Mouse (Mus musculus): ENCODE results near the gene Gan. TPM values are rescaled to one million over a fixed set of nuclear protein-coding genes. Genes with fewer than 3 reads are reported as not detected.
A peak's percentile ranks its signal among the peaks of the same experiment; 100 is the strongest.

Gan gene
- polyA plus RNA-seq, 1 experiment from 2014 or later, result 3.5 TPM

- H3K4me2 ChIP-seq (replicated peaks), result peak overlapping the region; percentile 90
- peak overlapping the region; percentile 79 for H3K9ac ChIP-seq (replicated peaks)
- WGBS, result 44% methylated on average over 11 of the region's 11 CpGs
- H3K9me3 ChIP-seq, result no peaks in the 10 kb centered on the region
- H3K4me3 ChIP-seq, result peak overlapping the region; percentile 73
- H3K4me1 ChIP-seq, result peaks cover 46% of the 10 kb centered on the region
- H3K27me3 ChIP-seq, result no peaks in the 10 kb centered on the region
- H3K27ac ChIP-seq (replicated peaks), result peak overlapping the region; percentile 91
- no peak for ATAC-seq (replicated peaks)
- H3K36me3 ChIP-seq, result no peaks in the 10 kb centered on the region
Measured at GRCm38 (mm10) chr8:117259431-117260001, 101.6 kb downstream of the Gan start.

- H3K9me3 ChIP-seq, result no peaks in the 10 kb centered on the region
- H3K27me3 ChIP-seq, result no peaks in the 10 kb centered on the region
- WGBS, result 10% methylated on average over 14 of the region's 14 CpGs
- peak overlapping the region; percentile 91 for H3K27ac ChIP-seq (replicated peaks)
- H3K36me3 ChIP-seq, result no peaks in the 10 kb centered on the region
- no peak for ATAC-seq (replicated peaks)
- H3K4me2 ChIP-seq (replicated peaks), result peak overlapping the region; percentile 90
- peak overlapping the region; percentile 73 for H3K4me3 ChIP-seq
- peak overlapping the region; percentile 79 for H3K9ac ChIP-seq (replicated peaks)
- H3K4me1 ChIP-seq, result peaks cover 46% of the 10 kb centered on the region
Measured at GRCm38 (mm10) chr8:117260234-117260929, 102.4 kb downstream of the Gan start.

GRCm38 (mm10) chr8:117260930-117261475, 103.1 kb downstream of the Gan start:
- Histone ChIP-seq H3K36me3 (no peaks in the 10 kb centered on the region), H3K4me2 (replicated peaks) (peak overlapping the region; percentile 90), H3K9ac (replicated peaks) (peak overlapping the region; percentile 79), H3K4me3 (peak overlapping the region; percentile 73), H3K9me3 (no peaks in the 10 kb centered on the region), H3K27ac (replicated peaks) (peak overlapping the region; percentile 91), H3K27me3 (no peaks in the 10 kb centered on the region), H3K4me1 (peaks cover 46% of the 10 kb centered on the region)
- no peak for ATAC-seq (replicated peaks)
- 20% methylated on average over 14 of the region's 14 CpGs for WGBS

- no peaks in the 10 kb centered on the region for H3K27me3 ChIP-seq
- WGBS, result 20% methylated on average over 9 of the region's 9 CpGs
- no peaks in the 10 kb centered on the region for H3K9me3 ChIP-seq
- peaks cover 49% of the 10 kb centered on the region for H3K4me1 ChIP-seq
- peak overlapping the region; percentile 73 for H3K4me3 ChIP-seq
- H3K36me3 ChIP-seq, result no peaks in the 10 kb centered on the region
- peak overlapping the region; percentile 90 for H3K4me2 ChIP-seq (replicated peaks)
- ATAC-seq (replicated peaks), result no peak
- H3K9ac ChIP-seq (replicated peaks), result peak overlapping the region; percentile 79; the same call in 1 of the 2 replicates
- 0 out of 2 replicates have a peak overlapping the region, but pooled peaks have one; percentile 91 for H3K27ac ChIP-seq (replicated peaks)
Measured at GRCm38 (mm10) chr8:117261702-117262101, 103.8 kb downstream of the Gan start.

GRCm38 (mm10) chr8:117262685-117263084, 104.8 kb downstream of the Gan start:
- no peak for ATAC-seq (replicated peaks)
- Histone ChIP-seq H3K4me3 (no peak overlapping the region), H3K4me1 (peaks cover 52% of the 10 kb centered on the region), H3K9me3 (no peaks in the 10 kb centered on the region), H3K27me3 (no peaks in the 10 kb centered on the region), H3K27ac (replicated peaks) (no peak overlapping the region), H3K4me2 (replicated peaks) (no peak overlapping the region), H3K36me3 (no peaks in the 10 kb centered on the region), H3K9ac (replicated peaks) (no peak overlapping the region)
- WGBS, result 57% methylated on average over 8 of the region's 8 CpGs

- H3K27ac ChIP-seq (replicated peaks), result no peak overlapping the region
- peaks cover 53% of the 10 kb centered on the region for H3K4me1 ChIP-seq
Measured at GRCm38 (mm10) chr8:117263442-117263841, 105.5 kb downstream of the Gan start.

GRCm38 (mm10) chr8:117265079-117265478, 107.1 kb downstream of the Gan start:
- H3K9ac ChIP-seq (replicated peaks), result no peak overlapping the region
- H3K4me2 ChIP-seq (replicated peaks), result no peak overlapping the region
- no peak overlapping the region for H3K4me3 ChIP-seq
- no peak overlapping the region for H3K27ac ChIP-seq (replicated peaks)
- H3K9me3 ChIP-seq, result no peaks in the 10 kb centered on the region
- 92% methylated on average over 5 of the region's 5 CpGs for WGBS
- no peaks in the 10 kb centered on the region for H3K27me3 ChIP-seq
- no peak for ATAC-seq (replicated peaks)
- no peaks in the 10 kb centered on the region for H3K36me3 ChIP-seq
- H3K4me1 ChIP-seq, result peaks cover 37% of the 10 kb centered on the region

More at GRCm38 (mm10) chr8:117263442-117263841, 105.5 kb downstream of the Gan start:
- Histone ChIP-seq H3K4me3 (no peak overlapping the region), H3K9ac (replicated peaks) (no peak overlapping the region), H3K36me3 (no peaks in the 10 kb centered on the region), H3K9me3 (no peaks in the 10 kb centered on the region), H3K27me3 (no peaks in the 10 kb centered on the region), H3K4me2 (replicated peaks) (no peak overlapping the region)
- ATAC-seq (replicated peaks), result no peak
- 59% methylated on average over 6 of the region's 6 CpGs for WGBS

Other genes starting within 250 kb of the Gan start
- 40.7 and 41.2 TPM in 2 replicates for gene Cmc2, start 236.7 kb upstream of the Gan start, polyA plus RNA-seq (2015; fragmentation: Nextera tagmentation; extraction: Ambion mirVana)
- gene Cenpn, start 236.4 kb upstream of the Gan start, polyA plus RNA-seq (2015; fragmentation: Nextera tagmentation; extraction: Ambion mirVana), result 17.1 and 17.8 TPM in 2 replicates
- 16.7 and 17.3 TPM in 2 replicates for gene Atmin, start 214.7 kb upstream of the Gan start, polyA plus RNA-seq (2015; fragmentation: Nextera tagmentation; extraction: Ambion mirVana)
- gene 1700030J22Rik, start 179.2 kb upstream of the Gan start, polyA plus RNA-seq (2015; fragmentation: Nextera tagmentation; extraction: Ambion mirVana), result 5.1 and 5.9 TPM in 2 replicates
- 78.3 and 83.0 TPM in 2 replicates for gene Gcsh, start 164.6 kb upstream of the Gan start, polyA plus RNA-seq (2015; fragmentation: Nextera tagmentation; extraction: Ambion mirVana)
- gene Pkd1l2, start 75.7 kb upstream of the Gan start, polyA plus RNA-seq (2015; fragmentation: Nextera tagmentation; extraction: Ambion mirVana), result not detected in 2 replicates
- 0.08 and 0.11 TPM in 2 replicates for gene Bco1, start 62.3 kb upstream of the Gan start, polyA plus RNA-seq (2015; fragmentation: Nextera tagmentation; extraction: Ambion mirVana)
- gene Cmip, start 98.9 kb downstream of the Gan start, polyA plus RNA-seq (2015; fragmentation: Nextera tagmentation; extraction: Ambion mirVana), result 83.8 and 113 TPM in 2 replicates

Measured in forebrain, embryonic 15.5 days (tissue).